Mouse (Mus musculus) frontal cortex, adult 2 months (tissue): Measurements from ENCODE around the gene Slc48a1. TPM values are rescaled to one million over a fixed set of nuclear protein-coding genes. Genes with fewer than 3 reads are reported as not detected.

Experiments used
- DNase-seq, 2 experiments: peaks; one replicate each; pipeline ENCODE4 v3.0.0; 2022; ENCODE audit warnings: low spot score in 1 of 2; ENCODE audit errors: extremely low spot score in 1 of 2
- polyA plus RNA-seq: library from polyadenylated mRNA; depleted of rRNA; stranded (reverse); fragments of >200 nt; gene quantifications from 2 replicates; pipeline ENCODE4 v1.2.3, GENCODE M21; 2012

Gene Slc48a1
- polyA plus RNA-seq, 1 experiment = 107 TPM

DNA sequence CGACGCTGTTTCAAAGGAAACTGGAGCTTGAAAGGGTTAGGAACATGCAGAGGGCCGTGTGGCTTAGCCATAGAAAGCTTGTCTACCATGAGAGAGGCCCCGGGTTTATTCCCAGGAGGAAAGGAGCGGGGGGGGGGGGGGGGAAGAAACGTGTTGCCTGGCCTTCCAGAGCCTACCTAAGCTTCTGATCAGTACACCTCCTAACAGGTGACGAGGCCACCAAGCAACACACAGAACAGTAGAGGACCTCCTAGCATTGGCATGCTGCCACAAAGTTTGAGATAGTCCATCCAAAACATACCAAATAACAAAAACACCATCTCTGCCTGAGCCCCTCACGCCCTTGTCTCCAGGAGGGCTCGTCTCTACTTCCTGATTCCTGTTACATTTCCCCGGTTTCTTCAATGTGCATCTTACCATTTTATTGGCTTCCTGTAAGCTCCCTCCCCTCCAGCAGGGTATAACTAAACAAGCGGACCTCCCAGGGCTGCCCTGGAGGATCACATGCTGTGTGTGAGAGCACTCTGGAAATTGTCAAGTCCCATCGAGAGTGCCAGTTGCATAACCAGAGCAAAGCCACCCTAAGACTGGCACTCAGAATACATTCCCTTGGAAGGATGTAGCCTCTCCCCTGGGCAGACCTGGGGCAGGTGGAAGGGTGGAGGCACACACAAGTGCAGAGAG lies 44.4 kb downstream of the Slc48a1 start:
- DNase-seq = no peak

DNA sequence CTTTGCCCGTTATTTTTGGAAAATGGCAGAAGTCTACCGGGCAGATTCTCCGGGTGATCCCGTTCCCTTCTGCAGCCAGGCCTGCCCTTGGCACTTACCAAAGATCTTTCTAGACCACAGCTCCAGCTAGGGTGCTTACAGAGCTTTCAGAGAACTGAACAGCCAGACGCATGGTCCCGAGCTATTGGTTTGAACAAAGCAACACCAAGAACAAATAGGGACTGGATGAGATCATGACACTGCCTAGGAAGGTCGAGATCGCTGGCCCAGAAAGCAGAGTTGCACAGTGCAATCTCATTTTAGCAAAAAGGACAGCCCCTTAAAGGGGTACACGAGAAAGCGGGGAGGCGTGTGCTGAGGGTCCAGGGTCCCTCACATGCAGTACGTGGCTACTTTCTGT lies 45.2 kb downstream of the Slc48a1 start:
- no peak for DNase-seq

DNA sequence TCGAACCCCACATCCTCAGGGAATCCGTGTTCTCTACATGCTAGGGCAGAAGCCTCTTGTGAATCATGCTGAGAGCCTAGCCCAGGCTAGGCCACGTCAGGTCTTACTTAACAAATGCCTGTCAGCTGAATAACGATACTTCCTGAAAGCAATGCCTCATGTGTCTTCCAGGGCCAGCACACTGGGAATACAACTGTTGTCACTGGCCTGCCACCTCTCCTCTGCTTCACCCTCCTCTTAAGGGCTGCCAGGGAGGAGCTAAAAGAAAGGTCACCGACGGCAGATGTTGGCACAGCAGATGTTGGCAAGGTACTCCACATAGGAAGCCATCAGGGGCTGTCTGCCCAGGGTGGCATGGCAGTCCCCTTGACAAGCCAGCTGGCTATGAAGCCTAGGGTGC lies 45.7 kb downstream of the Slc48a1 start:
- no peak for DNase-seq

DNA sequence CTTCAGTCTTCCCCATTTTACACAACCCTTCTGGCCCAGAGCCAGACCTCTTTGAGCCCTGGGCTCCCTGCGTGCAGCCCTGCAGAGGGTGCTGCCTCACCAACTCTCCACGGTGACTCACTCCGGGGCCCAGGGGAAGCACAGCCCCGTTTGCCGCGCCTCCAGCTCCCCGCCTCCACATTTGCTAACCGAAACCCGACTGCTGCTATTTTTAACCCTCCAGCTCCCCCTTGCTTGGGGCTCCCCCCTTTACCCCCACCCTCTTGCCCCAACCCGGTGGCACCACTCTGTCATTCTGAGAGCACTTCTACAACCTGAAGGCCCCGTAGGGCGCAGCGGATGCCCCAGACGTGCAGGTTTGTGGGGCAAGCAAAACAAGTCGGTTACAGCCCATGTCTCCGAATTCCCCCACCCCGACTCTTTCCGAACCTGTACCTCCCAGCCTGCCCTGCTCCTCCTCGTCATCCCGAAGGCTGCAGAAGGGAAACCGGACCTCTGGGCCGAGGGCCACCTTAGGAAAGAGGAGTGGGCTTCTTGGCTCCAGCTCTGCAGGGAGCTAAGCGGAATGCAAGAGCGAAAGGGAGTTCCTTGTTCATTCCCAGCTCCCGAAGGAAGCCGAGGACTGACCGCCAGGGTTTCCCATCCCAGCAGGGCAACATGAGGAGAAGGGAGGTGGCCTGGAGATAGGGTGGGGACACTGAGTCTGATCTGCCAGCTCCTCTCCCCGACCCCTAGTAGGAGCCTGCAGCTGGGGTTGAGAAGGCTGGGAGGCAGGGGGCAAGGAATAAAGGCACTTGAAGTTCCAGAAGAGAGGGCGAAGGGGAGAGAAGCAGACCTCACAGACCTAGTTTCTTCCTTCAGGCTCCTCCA lies 47.0 kb downstream of the Slc48a1 start:
- DNase-seq = peak; percentile 76 to 86

DNA sequence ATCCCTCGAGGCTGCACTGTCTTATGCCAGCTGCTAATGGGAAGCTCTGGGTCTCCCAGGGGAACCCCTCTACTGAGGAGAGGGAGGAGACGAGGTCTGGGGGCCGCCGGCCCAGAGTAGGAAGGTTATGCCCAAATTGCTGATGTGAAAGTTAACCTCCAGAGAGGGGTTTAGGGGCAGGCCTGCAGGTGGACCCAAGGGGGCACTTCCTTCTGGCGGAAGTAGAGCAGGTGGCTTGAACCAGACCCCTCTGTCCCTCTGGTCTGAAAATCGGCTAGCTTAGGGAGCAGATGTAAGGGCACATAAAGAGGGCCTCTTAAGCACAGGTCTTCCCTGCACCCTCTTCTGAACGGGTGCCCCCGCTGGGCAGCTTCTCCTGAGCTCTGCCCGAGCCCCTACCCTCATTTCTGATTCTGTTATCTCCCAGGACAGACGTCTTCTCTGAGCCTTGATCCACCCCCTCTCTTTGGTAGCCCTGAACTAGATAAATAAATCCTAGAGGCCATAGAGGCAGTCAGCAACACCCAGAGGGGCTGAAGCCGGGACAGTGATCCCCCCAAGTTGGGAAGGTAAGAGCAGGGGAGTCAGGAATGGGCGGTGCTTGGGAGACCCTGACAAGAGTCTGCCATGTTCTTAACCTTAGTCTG lies 47.7 kb downstream of the Slc48a1 start:
- no peak for DNase-seq

DNA sequence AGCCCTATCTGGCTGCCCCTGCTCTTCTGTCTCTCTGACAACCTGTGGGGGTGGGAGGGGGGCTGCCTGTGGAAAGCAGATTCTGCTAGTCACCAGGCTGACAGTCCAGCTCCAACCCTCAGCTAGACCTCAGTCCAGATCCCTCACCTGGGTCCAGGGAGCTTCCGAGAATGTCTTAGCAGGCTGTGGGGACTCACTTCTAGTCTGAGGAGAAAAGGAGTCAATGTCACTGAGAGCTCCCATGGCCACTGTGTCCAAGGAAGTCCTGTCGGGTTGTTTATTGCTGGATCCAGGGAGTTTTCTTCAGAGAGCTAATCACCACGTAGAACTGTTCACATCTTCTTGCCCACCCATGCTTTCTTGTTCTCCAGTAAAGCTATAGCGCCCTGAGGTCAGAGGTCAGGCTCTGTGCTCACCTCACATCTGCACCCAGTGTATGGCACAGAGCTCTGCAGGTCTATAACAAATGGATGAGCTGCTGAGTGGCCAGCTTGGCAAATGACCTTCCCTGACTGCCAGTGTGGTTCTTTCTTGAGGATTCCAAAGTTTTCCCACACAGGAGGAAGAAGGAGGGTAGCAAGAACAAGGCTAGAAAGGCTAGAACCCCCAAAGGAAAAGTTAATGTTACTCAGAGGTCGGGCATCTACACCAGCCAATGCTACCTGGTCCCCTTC lies 48.4 kb downstream of the Slc48a1 start:
- no peak for DNase-seq

DNA sequence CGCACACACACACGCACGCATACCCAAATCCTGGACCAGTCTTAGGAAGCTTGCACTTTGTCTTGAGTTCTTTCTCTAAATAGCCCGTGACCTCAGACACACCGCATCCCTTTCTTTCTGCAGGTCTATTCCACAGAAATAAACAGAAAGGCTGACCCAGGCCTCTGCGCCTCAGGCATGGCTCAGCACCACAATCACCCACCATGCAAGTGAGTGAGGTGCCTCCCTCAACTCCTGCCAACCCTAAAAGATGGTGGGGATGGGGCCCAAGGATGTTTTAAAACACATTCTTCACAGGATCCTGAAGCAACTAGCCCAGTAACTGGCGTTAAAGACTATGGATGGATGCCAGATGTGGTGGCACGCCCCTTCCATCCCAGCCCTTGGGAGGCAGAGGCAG lies 49.1 kb downstream of the Slc48a1 start:
- no peak for DNase-seq

DNA sequence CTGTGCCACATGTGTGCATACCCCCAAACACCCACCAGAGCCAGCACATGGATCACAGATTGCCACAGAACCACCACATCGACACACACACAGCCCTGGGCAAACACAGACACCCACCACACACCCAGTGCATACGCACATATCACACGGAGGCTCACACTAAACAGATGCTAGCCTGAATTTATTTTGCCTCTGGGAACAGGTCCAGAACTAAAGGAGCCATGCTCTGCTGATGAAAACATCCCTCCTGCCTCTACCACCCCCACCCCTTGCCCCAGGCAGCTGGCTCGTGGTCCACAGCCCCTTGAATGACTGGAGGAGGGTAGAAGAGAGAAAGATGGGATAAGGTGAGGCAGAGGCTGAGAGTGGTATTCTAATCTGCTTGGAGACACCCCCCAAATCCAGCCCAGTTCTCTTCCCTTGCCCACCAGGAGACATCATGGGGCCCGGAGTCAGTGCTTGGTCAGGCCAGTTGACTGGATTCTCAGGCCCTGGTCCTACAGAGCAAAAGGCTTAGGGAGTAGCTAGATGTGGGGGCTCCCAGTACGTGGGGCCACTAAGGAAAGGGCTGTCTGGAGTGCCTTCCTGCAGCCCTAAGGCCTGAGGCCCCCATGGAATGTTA lies 50.0 kb downstream of the Slc48a1 start:
- DNase-seq = peak; percentile 58 to 83

DNA sequence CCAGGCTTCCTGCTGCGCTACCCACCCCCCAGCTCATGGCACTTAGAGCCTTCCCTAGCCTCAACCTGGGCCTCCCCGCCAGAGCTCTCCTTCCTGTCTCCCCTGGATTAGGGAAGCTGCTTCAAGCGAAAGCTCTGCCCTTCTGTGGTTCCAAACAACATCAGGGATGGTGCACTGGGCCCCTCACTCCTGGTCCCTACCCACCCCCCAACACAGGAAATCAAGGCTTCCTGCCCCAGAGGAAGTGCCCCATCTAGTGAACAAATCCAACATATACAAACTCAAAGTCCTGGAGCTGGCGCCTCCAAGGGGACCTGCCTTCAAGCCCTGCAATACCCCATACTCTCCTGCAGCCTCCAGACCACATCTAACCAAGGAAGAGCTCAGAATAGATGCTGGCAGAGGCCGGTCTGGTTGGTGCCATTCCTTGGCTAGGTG lies 50.6 kb downstream of the Slc48a1 start:
- DNase-seq = no peak

DNA sequence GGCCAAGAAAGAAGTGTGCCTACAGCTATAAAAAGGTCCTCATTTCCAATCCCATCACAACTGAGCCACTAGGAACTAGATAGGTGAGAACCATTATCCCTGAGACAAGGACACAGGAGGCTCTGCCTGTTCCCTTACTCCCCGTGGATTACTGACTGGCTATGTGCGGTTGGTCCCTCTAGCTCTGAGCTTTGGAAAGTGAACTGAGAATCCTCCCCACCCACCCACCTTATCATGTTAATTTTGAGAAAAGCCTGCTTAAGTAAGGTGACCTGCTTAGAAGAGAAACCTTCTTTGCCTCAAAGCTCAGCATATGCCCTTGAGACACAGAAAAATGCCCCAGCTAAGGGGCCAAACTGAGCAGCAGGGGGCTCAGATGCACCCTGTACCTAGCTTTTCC lies 51.1 kb downstream of the Slc48a1 start:
- DNase-seq = no peak

DNA sequence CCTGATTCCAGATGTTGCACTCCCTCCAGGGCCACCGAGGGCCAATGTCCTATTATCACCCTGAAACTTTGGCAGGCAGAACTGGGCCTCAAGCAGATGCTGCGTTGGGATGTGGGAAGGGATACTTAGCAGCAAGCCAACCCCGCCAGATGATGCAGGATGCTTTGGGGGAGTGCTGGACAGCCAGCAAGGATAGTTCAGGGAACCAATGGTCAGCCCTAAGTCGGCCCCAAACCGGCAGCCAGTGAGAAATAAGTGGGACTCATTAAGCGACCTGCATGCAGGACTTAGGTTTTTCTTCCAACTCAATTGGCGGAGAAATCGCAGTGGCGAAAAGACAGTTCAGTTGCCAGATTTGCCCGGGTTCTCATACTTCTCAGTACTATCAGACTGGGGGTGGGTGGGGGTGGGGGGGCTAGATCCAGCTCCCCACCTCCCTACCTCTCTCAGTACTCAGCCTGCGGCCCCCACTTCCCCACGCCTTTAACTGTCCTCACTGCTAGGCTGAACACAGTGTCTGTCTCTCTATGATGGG lies 52.0 kb downstream of the Slc48a1 start:
- no peak for DNase-seq

DNA sequence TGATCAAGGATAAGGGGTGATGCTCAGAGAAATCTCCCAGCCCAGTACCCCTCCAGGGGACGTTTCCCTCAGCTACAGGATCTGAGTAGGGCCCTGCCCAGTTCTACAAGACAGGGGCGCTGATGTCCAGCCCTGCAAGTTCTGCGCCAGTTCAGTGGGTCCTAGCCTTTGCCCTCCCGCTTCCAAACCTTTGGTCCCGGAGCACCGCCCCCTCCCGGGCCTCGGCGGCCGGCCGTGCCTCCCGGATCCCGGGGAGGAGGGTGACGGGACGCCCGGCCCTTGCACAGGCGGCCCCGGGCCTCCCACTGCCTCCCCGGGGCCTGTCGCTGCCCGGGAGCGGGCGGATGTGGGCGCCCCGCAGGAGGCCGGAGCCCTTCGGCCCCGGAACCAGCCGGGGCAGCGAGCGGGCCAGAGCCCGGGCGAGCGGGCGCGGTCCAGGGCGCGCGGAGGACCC lies 52.5 kb downstream of the Slc48a1 start:
- no peak for DNase-seq

DNA sequence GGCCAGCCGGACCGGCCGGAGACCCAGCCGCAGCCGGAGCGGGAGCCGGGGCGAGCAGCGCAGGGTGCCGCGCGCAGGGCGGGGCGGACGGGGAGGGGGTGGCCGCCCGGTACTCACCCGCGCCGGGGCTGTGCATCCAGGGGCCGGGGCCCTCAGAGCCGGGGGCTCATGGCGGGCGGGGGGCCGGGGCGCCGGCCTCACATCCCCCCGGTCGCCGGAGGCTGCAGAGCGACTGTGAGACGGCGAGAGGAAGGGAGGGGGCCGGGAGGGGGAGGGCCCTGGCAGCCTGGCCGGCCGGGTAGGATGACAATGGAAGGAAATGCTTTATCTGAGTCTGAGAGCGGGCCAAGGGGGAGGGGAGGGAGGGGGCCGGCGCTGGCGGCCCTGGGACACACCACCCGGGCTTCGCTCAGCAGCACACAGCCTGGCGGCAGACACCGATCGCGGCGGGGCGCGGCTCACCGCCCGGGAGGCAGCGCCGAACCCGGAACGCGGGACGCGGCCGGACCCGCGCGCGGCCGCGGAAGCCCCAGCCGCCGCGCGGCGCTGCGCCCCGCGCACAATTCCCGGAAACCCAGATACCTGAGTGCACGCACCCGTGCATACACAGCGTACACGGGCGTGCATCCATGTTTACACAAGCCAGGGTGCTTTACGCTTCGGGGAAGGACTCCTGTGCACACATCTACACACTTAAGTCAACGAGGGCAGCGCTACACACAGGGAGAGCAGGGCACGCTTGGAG lies 53.1 kb downstream of the Slc48a1 start:
- DNase-seq = no peak

DNA sequence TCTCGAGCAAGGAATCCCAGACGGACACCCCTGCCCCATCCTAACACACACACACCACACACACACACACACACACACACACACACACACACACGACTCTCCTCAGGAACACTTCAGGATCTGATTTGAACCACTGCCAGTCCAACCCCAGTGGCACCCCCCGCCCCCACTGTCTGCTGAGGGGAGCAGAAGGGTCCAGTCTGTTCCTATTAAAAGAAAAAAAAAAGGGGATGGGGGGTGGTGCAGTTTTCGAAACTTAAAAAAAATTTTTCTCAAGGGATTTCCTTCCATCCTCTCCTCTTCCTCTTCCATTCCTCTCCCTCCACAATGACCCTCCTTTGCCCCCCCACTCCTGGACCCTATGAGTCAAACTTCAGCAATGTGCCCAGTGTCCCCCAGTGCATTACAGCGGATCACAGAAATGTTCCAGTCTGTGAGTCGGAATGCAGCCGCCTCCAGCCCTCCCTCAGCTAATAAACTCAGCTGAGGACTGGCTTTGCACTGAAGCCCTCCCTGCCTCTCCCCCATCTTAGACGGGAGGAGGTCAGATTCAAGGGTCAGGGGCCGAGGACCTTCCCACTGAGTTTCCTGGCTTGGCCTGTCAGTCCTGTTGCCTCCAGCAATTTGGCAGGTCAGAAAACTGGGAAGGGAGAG lies 53.8 kb downstream of the Slc48a1 start:
- no peak for DNase-seq

DNA sequence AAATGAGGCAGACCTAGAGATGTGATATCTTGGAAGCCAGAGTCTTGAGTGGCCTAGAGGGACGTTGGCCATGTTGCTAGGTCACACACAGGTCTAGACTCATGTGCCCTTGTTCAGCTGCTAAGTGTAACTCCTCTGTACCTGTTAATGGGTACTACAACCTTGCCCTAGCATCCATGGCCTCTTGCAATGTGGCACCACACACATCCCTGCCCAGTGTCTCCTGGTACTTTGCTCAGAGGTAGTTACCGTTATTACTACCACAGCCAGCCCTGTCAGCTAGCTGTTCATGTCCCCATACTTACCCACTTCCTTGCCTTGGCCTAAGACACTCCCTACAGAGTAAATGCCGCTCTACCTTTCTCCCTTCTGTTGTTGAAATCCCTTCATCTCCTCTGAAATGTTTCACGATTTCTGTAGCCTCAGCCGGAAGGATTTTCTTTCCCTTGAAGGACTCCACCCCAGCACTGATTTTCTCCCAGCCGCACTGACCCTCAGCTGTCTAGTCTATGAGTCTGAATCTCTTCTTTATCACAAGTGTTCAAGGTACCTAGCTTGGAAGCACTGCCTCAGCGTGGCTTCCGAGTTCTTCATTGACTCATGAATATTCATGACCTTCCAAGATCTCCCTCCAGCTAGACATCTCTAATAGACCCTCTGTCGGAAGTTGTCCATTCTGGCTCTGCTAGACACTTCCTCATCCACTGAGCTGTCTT lies 54.6 kb downstream of the Slc48a1 start:
- no peak for DNase-seq

DNA sequence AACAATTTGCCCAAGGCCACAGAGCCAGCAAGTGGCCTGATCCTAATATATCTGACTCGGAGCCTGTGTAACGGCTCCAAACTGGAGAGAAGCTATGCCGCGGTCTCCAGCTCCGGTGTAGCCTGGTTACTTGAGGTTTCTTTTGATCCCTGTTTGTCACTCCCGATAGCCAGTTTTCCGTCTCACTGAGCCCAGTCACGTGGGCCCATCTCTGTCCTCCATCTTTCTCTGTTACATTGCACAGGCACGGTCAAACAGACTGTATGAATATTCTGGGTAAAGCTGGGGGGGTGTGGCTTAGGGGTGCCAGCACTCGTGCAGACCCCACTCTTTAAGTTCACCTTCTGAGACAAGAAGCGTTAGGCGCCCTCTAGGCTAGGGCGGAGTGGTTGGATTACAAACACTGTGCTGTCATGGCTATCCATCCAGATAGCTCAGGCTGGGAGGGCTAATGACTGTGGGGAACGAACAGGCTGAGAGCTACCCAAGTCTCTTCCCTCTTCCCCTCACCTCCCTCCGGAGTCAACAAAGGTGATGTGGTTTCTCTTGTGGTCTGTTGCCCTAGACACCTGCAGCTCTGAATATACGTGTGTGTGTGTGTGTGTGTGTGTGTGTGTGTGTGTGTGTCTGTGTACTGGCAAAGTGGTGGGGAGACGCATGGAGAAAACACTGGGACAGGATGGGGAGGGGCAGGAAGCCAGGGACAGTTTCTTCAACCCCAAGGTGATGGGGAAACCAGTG lies 58.0 kb downstream of the Slc48a1 start:
- DNase-seq = no peak

DNA sequence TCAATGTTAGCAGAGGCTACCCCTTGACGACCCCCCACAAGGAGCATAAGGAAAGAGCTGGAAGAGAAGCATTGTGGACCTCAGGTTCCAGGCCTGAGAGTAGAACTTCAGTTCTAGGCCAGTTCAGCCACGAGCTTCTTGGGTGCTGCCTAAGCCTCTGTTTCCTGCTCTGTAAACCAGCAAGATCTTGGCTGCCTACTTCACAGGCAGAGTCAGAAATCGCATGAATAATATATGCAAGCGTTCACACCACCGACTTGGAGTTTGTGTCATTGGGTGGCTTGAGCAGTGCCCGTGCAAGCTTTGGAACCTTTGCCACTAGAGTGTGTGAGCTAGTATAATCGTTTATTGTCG lies 58.6 kb downstream of the Slc48a1 start:
- no peak for DNase-seq
